Mouse (Mus musculus) cerebellum, adult 18-20 months (tissue): ENCODE measurements around the gene Cdcp1.

ENCODE experiments used
- DNase-seq, 2 experiments: peaks; one replicate each; pipeline ENCODE4 v3.0.0; 2021

Gene Cdcp1

DNA sequence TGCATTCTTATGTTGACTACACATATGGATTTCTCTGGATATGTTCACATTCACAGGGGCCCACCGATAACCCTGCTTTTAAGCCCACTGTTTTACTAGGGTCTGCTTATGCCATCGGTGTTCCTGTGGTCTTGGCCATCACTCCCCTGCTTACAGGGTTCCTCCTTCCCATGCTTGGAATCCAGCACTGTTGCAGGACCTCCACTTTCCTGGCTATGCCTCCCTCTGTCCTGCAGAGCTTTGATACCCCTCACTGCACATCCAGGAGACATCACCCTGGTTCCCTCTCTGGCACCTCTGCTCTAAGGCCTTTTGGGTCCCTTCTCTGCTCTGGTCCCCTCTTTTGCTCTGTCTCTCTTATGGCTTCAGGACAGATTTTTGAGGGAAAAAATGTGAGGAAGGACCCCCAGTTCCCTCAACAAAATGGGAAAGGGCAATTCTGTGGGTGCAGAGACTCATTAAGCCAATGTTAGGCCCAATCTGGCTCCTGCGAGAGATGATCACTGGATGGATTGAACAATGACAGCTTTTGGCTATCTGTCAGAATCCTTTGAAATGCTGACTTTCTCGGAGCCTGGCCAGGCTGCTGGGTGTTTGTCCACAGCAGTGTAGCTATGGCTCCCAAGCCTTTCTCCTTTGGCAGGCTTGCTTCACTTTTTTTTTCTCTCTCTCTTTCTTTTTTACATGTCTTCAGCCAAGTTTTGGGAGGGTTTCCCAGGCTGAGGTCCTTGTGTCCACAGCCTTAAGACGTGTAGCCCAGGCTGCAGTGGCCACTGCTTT is 65.4 kb downstream of the Cdcp1 start, which contains the start of gene Clec3b:
TSS of gene Clec3b (plus strand) at position 706 of the 780 bp plus-strand sequence.
- DNase-seq, result peak; percentile 15 to 16

DNA sequence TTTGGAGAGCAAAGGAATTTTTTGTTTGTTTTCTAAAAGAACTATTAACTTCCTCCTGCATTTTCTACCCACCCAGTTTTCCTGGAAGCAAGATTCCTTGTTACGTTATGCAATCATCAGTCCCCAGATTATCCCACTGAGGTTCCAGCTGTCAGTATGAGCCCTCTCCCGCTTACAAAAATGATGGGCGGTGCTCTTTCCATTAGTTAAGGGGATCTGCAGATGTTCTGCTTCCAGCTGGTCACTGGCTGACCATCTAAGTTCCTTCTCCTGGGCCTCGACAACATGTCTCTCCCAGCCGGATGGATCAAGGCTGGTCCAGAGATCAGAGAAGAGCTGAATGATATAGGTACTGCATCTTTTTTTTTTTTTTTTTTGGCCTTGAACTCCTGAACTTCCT is 67.4 kb downstream of the Cdcp1 start:
- DNase-seq, result no peak

DNA sequence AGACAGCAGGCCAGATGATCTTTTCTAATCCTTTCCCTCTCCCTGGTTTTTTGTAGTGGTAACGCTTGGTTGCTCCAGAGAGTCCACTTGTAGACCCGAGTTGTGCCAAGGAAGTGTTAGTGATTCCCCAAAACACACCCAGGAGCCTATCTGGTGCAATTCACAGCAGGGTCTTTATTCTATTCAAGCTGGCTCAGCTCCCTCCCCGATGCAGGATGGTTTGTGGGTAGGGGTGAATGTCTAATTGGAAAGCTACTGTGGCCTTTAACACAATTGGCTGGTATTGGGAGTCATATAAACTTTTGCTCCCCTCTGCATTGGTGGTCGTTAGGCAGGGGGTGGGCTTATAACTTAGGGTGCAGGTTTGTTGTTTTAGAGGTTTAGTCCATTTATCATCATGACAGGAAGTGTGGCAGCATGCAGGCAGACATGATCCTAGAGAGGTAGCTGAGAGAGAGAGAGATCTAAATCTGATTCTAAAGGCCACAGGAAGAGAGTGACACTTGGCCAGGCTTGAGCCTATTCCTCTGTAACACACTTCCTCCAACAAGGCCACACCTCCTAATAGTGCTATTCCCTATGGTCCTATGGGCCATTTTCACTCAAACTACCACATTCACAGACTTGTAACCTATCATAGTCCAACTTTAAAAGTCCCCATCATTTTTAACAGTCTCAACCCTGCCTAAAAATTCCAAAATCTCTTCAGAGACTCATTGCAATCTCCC is 75.8 kb downstream of the Cdcp1 start:
- DNase-seq, result no peak

DNA sequence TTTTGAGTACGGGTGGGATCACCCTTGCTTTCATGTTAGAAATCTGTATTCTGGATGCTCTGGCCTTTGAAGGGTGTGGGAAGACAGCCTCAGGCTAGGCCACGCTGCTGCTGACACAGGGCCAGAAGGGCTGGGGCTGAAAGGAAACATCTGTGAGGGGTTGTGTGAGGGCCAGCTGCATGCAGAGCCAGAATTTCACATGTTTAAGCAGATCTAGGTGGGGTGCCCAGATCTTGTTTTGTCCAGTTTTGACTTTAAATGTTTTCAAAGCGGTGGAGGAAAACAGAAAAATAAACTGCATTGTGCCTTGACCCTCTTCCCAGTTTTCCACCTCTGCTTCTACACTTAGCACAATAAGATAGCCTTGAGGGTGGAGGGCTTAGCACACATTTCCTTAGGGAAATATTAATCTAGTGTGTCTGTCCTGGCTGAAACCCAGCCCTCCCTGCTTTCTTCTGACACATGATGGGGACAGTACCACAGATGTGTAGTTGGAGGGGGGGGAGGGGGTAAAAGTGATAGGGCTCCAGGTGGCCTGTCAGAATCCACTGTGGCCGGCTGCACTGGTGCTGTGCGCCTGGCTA is 76.9 kb downstream of the Cdcp1 start:
- no peak for DNase-seq

DNA sequence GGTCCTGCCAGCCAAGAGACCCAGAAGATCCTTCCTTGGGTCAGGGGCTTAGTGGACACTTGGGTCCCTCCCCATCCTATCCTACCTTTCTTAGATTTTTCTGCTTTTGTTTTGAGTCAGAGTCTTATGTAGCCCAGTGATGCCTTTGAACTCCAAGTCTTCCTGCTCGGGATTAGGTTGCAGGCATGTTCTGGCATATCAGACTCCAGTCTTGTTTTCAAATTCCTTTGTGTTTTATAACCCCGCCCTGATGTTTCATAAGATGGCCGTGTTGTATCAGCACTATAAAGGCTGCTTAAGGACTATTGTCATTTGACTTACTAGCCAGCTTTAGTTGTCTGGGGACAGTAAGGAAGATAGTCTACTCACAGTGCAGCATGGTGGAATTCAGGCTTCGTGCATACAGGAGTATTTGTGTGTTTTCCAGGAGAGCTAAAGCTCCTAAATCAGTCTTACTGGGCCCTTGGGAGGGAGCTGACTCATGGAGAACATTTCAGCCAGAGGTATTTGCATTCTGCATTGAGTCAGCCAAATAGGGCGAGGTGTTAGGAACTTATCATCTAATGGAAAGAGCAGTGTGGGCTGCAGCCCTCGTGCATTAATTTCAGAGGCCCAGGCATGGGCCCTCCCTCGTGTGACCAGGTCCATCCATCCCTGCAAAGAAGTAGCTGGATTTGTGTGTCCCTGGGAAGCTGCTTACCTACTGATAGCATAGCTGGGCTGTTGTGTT is 78.7 kb downstream of the Cdcp1 start:
- no peak for DNase-seq

DNA sequence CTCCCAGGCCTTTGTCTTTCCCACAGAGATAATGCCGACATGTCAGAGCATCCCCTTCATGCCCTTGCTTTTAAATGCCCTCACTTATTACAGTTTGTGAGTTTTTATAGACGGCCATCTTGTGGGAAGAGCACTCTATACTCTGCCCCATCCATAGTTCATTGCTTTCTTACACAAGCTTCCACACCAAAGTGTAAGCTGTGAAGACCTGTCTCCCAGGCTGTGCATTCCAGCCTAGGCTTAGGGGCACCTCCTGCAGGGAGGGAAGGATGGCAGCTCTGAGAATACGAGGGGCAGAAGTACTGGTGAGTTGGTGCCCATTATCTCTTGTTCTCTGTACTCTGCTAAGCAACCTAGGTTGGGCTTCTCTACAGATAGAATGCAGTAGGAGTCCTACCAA is 82.8 kb downstream of the Cdcp1 start:
- DNase-seq, result no peak

DNA sequence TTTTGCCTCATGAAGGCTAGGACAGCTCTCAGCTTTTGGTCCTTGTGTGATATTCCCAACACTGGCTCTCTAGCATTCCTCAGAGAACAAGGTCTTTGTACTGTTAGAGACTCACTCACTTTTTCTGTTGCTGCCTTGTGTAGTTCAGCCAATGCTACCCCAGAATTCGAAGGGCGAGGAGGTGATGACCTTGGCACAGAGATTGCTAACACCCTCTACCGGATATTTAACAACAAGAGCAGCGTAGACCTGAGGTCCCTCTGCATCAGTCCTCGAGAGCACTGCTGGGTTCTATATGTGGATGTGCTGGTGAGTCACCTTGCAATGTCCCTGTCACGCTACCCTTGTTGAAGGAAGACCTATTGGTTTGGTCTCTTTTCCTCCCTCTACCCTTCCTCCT is 88.2 kb downstream of the Cdcp1 start:
- DNase-seq, result no peak

DNA sequence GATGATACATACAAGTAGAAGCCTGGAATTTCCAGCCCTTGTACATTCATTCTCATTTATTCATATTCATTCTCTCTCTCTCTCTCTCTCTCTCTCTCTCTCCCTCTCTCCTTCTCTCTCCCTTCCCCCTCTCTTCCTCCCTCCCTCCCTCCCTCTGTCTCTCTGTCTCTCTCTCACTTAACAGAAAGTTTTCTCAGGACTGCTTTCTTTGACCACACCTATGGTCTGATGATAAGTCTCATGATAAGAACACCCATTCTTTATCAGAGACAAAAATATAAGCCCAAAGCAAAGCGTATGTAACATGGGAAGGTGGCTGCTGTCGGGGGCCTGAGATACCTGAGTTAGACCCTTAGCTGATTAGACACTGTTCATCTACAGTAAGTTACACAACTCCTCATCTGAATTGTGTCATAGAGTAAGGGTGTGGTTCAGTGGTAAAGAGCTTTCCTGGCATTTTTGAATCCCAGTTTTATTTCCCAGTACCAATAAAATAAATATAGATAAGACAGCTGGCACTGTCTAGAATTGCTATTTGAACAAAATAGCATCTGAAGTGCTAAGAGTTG is 91.3 kb downstream of the Cdcp1 start:
- DNase-seq, result no peak

DNA sequence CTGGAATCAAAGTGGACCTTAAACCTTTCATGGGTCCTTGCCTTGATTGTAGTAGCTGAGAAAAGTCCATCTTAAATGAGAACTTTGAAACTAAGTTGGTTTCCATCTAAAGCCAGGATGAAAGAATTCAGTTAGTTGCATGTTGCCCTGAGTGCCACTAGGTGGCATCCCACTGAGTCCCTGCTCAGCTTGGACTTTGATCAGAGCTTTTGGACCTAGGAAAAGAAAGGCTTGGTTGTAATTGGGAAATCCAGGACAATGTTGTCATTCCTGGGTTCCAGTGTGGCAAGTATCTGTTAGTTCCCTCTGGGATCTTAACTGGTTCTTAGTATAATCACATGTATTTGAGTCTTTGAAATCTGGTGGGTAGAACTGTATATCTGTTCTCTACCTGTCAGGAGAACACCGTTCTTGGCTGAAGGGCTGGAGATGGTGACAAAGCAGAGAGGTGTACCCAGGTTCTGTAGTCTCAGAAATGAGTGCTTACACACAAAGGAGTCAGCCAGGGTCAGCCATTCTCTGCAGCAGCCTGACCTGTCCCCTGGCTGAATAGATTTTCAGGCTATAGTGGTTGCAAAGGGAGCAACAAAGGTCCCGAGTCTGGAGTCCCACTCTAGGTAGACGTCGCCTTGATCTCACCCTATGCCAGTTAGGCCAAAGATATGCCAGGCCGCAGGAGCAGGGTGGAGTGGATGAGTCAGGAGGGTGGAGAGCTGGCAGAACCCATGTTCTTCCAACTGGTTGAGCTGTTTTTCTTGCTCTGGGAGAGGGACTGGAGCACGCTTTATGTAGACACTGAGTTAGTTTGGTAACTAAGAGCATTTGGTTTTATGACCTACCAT is 92.0 kb downstream of the Cdcp1 start:
- peak in 1 of 2 experiments; percentile 23 for DNase-seq

DNA sequence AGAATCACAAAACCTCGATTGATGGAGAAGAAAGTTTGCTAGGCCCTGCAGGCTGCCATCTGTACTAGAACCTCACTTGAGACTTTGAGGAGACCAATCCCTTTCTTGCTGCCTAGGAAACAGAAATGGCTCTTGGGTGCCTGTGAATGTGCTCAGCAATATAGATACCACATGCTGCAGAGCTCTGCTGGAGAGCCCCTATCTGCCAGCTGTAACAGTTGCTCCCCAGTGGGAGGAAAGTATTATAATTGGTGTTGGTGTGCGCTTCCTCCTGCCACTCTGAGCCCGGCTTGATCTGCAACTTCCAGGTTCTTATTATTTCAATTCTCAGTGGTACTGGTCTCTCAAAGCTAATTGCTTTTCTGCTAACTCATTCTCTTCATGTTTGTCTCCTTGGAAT is 92.8 kb downstream of the Cdcp1 start:
- DNase-seq, result no peak
